Mouse (Mus musculus): ENCODE data around the gene Naa38.
"Not testable (repeated sequence)": the region's sequence is repeated elsewhere in the genome, so short reads cannot be mapped to it uniquely, and the experiment has no call there.

Naa38 gene

DNA sequence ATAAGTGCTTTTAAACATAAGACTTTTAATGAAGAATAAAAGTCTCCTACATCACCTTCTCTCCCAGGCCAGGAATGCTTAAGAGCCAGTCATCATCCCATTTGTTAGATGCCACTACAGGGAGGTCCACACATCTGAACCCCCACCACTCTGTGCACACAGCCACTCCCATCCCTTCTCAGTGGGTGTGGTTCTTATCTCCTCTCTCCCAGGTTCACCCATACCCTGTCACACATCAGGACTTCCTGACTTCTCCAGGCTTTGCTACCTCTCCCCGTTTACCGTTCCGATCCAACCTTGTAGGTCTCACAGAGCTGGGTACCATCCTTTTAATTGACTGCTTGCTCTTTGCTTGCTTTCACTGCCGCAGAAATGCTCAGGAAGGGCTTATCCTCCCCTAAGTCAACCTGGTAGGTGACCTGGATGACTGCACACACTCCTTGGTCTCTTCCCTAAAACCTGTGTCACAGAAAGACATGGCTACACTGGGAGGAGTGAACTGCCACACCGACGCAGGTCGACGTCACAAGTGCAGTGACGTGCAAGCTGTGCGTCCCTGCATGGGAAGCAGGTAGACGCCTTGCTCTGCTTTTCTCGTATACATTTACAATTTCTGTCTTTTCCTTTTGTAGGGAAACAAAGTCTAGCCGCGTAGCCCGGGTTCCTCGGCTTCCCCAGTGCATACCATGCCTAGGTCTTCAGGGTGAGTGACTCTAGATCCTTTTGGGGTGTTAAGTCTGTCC lies 21.9 kb upstream of the Naa38 start:
- DNase-seq (ENCODE audit: low spot score in 2 of 2) = no peak

DNA sequence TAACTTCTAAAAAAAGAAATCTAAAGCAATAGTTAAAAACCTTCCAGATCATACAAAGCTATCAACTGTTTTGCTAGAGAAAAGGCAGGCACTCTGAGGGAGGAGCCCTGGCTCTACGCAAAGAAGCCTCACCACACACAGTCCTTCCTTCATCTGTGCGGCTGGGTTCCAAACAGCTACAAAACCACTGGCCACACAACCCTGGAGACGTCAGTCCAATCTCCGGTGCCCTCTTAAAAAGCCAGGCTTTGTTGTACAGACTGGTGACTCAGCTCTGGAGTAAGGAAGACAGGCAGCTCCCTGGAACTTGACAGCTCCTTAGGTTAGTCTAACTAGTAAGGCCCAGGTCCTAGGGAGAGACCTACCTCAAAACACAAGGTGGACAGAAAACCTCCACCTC lies 19.6 kb upstream of the Naa38 start:
- no peak for DNase-seq (ENCODE audit: low spot score in 2 of 2)

GRCm38 (mm10) chr11:69377766-69378165 lies 17.5 kb upstream of the Naa38 start:
- DNase-seq (ENCODE audit: low spot score in 2 of 2) = no peak

GRCm38 (mm10) chr11:69379600-69379999 lies 15.7 kb upstream of the Naa38 start:
- DNase-seq (ENCODE audit: low spot score in 2 of 2) = no peak

DNA sequence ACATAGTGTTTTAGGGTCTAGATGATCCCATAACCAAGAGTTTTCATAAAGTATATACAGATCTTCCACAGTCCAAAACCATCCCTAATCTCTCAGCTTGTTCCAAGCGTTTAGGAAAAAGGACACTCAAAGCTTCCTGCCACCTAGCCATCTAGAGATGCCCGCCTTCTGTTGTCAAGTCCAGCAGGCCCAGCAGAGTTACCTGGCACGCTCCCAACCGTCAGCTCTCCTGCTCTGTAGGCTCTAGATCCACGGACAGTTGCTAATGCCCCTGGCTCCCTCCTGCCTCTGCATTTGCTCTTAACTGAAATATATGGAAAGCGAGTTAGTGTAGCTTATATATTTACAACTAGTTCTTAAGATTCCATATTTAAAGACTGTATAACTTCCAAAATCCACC lies 13.9 kb upstream of the Naa38 start:
- DNase-seq (ENCODE audit: low spot score in 2 of 2) = no peak

DNA sequence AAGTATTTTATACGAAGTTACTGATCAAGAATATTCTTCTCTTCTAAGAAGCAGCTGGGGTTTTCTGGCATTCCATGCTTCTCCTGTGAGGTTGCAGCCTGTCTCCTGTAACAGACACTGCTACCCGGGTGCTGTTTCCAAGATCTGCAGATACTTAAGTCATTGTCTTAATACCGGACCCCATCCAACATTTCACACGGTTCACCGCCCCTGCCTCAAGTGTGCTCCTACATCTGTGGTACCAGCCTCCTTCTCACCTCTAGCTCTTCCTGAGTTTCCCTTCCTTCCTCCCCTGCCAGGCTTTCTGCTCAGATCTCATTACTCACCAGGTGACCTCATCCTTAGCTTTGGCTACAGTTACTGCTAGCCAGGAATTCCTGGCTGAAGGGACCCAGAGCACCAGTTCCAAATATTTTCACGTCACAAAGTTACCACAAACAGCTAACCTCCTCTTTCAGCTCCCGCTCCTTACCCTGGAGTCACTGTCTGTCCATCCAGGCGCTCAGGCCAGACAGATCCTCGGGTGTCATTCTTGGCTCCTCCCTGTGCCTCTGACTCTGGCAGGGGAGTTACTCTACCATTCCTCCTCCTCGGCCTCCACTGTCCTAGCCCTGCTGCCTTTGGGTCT lies 12.7 kb upstream of the Naa38 start:
- DNase-seq (ENCODE audit: low spot score in 2 of 2) = no peak

GRCm38 (mm10) chr11:69384979-69385378 lies 10.3 kb upstream of the Naa38 start:
- DNase-seq (ENCODE audit: low spot score in 2 of 2) = no peak

DNA sequence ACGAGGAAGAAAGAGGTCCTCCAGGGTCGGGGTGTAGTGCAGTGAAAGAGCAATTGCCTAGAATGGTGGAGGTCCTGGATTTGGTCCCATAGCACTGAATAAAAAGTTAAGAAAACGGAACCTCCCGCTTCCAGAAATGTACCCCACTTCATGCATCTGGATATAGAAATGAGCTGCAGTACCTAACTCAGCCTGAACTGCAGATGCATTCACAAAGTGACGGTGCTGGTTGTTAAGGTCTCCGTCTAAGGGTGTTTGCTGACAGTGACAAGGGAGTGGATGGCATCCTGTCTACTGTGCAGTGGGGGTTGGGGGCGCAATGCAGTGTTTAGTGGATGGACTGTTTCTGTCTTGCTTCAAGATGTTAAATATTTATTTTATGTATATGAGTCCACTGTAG lies 8.5 kb upstream of the Naa38 start:
- DNase-seq (ENCODE audit: low spot score in 2 of 2) = no peak

GRCm38 (mm10) chr11:69388680-69389079 lies 6.6 kb upstream of the Naa38 start:
- no peak for DNase-seq (ENCODE audit: low spot score in 2 of 2)

GRCm38 (mm10) chr11:69389531-69390399 lies 5.5 kb upstream of the Naa38 start:
- no peak for DNase-seq (ENCODE audit: low spot score in 2 of 2)

DNA sequence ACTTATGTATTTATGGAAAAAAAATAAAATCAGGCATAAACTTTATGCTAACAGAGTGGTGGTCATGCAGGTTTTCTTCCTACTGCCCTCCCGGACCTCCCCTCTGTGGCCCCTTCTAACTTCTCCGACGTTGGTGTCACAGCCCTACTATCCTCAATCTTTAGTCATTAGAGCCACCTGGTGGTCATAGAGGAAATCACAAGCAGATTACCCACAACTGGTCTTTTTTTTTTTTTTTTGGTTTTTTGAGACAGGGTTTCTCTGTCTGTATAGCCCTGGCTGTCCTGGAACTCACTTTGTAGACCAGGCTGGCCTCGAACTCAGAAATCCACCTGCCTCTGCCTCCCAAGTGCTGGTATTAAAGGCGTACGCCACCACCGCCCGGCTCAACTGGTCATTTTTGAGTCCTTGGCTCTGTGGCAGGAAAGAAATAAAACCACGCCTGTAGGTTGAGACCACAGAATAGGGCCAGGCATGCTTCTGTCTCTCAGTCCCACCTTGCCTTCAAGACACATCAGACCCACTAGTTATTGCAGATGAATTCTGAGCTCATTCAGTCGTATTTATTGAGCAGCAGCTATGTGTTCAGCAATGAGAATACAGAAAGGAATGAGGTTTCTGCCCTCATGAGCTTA lies 4.8 kb upstream of the Naa38 start:
- no peak for DNase-seq (ENCODE audit: low spot score in 2 of 2)

GRCm38 (mm10) chr11:69394591-69395167 lies 608 bp upstream of the Naa38 start:
- not testable (repeated sequence) for DNase-seq (ENCODE audit: low spot score in 2 of 2)

DNA sequence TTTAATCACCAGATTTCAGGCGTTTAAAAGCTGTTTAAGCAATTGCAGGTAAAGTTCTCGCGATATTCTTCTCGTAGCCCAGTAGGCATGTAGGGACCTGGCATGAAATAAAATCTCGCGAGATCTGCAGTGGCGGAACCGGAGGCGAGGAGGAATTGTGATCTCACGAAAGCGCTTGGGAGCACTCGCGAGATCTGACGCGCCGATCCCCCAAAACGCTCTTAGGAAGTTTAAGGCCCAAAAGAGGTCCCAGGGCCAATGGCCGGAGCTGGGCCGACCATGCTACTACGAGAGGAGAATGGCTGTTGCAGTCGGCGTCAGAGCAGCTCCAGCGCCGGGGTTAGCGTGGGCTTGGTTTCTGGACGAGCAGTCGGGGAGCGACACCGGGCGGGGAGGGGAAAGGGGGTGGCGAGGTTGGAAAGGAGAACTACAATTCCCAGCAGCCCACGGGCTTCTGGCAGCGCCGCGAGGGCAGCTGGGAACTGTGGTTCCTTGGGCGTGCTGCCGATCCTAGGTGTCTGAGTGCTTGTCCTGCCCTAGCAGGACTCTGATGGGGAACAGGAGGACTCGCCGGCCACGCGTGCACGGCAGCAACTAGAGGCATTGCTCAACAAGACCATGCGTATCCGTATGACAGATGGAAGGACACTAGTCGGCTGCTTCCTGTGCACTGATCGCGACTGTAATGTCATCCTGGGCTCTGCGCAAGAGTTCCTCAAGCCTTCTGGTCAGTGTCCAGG lies 517 bp downstream of the Naa38 start:
- DNase-seq (ENCODE audit: low spot score in 2 of 2) = peak; percentile 93 to 94

DNA sequence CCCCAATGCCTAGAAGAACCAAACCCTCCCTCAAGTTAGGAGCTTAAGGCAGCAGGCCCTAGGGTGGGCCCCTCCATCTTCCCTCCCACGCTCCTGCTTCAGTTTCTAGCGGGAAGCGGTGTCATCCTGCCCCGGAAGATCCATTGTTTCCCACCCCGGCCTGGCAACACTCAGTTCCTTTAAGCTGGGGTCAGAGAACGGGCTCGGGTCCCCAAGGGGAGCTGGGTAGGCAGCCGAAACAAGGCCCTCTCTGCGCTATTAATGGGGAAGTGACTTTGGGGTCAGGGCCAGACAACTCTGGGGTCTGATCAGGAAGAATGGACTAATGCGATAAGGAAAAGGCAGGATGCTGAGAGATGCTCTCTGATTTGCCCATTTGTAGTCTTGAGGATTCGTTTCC lies 1.5 kb downstream of the Naa38 start:
- no peak for DNase-seq (ENCODE audit: low spot score in 2 of 2)

DNA sequence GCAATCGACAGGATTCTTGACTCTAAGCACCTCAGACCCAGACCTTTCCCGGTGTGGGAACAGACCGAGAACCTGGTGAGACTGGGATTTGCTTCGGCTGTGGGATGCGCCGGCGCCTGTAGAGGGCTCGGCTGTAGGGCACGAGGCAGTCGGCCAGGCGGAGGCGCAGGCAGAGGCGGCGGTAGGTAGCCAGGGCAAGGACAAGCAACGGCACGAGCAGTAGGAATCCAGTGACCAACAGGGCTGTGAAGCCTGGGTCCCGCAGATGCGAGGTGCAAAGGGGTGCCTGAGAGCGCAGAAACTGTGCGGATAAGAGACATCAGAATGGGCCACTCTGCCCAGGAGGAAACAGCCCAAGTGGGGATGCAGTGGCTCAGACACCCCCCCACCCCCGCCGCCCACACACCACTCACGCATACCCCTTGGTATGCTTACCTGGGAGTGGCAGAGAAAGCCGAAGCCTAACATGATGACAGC lies 2.3 kb downstream of the Naa38 start:
- no peak for DNase-seq (ENCODE audit: low spot score in 2 of 2)

DNA sequence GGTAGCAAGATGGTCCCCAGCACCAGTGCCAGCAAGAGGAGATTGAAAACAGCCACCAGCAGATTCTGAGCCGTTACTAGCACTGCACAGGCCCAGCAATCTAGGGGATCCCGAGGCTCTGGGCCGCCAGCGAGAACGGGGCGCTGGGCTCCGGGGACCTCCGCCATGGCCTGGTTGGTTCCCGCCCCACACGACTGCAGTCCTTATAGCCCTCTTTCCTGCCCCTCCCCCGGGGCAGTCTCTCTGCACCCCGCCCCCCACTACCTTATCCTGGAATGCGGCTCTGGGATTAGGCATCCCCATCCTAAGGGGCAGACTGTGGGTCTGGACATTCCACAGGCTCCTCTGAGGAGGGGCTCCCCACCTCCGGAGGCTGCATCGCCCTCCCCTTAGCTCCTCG lies 2.8 kb downstream of the Naa38 start, which contains the start of gene Tmem88:
TSS of gene Tmem88 (minus strand) at position 176 of the 400 bp plus-strand sequence.
- no peak for DNase-seq (ENCODE audit: low spot score in 2 of 2)

- no peak for DNase-seq (ENCODE audit: low spot score in 2 of 2)
Observed at GRCm38 (mm10) chr11:69398486-69399200, 3.4 kb downstream of the Naa38 start.

- DNase-seq (ENCODE audit: low spot score in 2 of 2) = no peak
Observed at GRCm38 (mm10) chr11:69399201-69400082, 4.2 kb downstream of the Naa38 start.

Data from urinary bladder, postnatal 4 days (tissue).